Mouse (Mus musculus) layer of hippocampus, postnatal 14 days (tissue): ENCODE data around the gene Xrcc1. TPM values are rescaled to one million over a fixed set of nuclear protein-coding genes. Genes with fewer than 3 reads are reported as not detected.
"Not testable (repeated sequence)": the region's sequence is repeated elsewhere in the genome, so short reads cannot be mapped to it uniquely, and the experiment has no call there.

Experiments
- DNase-seq, 2 experiments: peaks; one replicate each; pipeline ENCODE4 v3.0.0; 2021 to 2022; ENCODE audit warnings: low spot score in 2 of 2, mixed read lengths in 1 of 2
- total RNA-seq, 2 experiments: library from RNA; stranded (reverse); gene quantifications; 2 replicates each; pipeline ENCODE4 v1.2.3; 2021

The Xrcc1 gene
- total RNA-seq, 2 experiments from 2014 or later, result 41.0 to 46.8 TPM

DNA sequence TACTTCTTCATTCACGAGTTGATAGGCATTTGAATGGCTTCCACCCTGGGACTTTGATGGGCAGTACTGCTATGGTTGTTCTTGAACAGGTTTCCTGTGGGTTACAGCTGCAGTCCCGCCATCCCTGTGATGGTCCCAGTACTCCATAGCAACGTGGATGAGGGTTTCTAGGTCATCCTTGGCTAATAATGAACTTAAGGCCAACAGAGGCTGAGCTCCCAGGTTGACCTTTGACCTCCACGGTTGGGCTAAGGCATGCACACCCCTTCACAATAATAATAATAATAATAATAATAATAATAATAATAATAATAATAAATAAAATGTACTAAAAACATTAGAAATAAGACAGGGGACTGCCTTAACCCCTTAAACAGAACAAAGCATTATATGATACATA lies 52.0 kb downstream of the Xrcc1 start:
- DNase-seq, result no peak

DNA sequence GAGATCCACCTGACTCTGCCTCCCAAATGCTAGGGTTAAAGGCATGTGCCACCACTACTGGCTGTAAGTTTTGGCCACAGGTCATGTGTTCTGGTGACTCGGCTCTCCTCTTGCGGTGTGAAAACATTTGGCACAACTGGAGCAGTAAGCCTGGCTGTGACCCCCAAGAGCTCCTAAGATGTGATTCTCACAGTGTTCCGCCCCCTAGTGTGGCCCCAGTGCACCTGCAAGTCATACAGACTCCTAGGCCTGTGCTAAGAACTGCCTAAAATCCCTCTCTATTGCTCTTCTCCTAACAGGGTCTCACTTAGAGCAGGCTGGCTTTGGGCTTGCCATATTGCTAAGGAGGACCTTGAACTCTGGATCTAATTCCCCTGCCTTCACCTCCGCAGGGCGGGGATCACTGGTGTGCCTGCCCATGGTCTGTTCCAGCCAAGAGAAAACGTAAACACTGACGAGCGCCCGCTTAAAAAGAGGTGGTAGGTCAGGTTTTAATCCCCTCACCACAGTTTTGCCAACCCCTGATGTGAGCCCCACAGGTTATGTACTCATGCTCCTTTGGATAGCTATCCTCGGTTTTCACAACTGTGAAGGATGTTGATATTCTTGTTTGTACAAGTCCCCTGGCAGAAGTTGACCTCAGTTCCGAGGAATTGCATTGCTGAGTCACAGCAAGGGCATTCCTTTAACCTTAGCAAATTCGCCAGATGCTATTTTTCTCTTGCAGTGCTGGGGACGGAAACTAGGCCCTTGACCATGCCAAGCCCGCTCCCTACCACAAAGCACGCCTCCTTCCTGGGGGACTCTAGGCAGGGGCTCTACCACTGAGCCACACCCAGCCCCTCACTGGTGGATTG lies 53.4 kb downstream of the Xrcc1 start:
- DNase-seq, result no peak

DNA sequence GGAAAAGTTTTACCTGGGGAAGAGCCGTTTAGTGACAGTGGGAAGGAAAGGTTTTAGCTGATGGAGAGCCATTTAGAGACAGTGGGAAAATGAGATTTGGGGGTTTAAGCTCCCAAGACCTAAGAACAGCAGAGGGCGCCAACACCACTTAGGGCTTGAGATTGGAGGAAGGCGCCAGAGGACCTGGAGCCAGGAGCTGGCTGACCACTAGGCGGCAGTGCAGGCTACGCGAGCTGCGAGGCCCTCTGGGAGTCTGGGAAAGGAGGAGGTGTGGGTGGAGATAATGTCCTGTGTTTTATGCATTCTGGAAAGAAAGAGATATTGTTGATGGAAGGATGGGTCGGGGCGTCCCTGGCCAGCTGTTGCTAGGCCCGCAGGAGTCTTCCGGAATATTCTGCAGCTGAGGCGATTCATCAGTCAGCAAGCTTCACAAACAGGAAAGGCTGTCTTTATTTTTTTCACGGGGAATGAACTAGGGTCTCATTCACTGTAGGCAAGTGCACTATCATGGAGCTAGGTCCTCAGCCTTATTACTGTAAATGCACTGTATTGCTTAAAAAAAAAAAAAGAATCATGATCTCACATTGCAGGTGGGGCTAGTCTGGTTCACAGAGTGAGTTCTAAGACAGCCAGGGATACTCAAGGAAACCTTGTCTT lies 55.0 kb downstream of the Xrcc1 start:
- DNase-seq, result peak; percentile 95 to 97

DNA sequence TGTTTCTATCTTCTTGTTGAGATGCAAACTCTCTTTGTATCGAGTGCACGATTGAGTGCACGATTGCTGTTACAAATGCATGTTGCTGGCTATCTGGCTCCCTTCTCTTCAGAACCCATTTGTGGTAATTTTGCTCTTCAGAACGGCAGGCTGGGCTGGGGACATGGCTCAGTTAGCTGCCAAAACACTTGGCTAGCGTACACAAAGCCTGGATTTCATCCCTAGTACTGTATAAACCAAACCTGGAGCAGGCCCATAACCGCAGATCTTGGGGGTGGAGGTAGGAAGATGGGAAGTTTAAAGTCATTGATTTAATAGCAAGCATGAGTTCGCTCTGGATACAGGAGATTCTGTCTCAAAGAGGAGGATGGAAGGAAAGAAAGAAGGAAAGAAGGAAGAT lies 59.5 kb downstream of the Xrcc1 start:
- no peak for DNase-seq

DNA sequence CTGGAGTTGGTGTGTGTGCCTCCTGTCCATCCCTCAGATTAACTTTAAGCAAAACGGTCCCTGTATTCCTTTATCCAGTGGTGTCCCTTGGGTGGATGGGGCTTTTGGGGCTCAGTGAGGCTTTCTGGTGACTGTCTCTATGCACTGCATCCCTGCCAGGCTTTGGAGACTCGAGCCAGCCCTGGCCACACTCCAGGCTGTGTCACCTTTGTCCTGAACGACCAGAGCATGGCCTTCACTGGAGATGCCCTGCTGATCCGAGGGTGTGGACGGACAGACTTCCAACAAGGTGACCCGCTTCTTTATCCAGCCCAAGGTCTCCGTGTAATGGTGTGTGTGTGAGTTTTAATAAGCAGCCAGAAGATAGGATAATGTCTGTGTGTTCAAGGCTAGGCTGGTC lies 60.0 kb downstream of the Xrcc1 start:
- no peak for DNase-seq

DNA sequence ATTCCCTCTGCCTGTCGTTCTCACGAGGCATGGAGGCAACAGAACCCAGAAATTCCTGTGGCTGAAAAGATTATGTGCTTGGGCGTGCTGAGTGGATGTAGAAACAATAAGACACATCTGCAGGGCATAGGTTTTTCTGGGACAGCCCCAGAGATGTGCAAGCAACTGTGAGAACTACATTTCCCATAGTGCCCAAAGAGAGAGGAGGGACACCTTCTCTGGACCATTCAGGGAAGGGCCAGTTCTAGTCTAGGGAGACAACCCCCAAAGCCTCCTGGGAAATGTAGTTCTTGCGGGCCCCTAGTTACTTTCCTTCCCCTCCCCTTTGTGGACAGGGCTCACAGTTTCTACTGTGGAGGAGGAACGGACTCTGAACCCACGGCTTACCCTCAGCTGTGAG lies 61.9 kb downstream of the Xrcc1 start:
- peak in 1 of 2 experiments; percentile 61 for DNase-seq

DNA sequence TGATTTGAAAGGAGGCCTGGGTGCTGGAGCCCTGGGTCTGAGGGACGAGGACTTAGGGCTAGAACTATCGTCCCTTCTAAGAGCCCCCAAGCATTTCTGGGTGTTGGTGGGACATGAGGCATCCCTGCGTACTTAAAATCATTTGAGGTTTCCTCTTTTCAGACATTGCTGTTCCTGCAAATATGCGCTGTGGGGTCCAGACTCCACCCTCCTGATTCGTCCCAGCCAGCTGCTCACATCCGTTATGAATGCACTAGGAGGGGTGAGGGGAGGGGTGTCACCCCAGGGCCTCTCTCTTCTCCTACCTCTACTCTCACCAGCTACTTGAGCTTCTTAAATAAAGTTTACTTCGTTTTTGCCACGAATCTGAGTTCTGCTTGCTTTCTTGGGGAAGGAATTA lies 62.5 kb downstream of the Xrcc1 start:
- no peak for DNase-seq

DNA sequence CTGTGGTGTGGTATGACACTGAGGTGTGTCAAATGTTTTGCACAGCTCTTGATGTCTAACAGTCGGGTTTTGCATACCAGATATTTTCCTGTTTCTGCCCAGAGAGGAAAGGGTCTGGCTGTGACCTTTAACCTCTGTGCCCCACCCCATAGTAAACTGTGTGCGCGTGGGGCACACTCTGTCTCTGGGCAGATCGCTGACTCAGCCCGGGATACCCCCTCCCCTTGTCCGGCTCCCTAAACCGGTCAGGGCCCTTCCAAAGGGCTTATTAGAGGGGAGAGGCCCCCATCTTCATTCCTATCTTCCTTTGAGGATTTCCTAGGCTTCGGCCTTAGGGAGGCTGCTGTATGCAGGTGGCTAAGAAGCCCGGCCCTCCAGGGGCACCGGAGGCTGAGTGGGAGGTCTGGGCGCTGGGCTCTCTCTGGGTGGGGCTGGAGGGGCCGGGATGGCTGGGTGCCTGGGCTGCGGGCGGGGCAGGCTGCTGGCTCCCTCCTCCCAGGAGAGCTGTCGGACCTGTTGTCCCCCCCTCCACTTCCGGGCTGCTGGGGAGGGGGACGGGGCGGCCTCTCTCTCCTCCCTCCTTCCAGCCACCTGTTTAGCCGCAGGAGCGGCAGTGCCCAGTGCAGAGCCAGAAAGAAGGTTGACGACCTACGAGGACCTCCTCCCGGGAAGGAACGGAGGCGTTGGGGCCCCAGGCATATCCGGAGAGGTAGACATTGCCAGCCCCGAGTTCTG lies 64.2 kb downstream of the Xrcc1 start, which contains the start of gene Phldb3:
Phldb3 (plus strand) TSS at position 620 of the 735 bp plus-strand sequence.
- no peak for DNase-seq

DNA sequence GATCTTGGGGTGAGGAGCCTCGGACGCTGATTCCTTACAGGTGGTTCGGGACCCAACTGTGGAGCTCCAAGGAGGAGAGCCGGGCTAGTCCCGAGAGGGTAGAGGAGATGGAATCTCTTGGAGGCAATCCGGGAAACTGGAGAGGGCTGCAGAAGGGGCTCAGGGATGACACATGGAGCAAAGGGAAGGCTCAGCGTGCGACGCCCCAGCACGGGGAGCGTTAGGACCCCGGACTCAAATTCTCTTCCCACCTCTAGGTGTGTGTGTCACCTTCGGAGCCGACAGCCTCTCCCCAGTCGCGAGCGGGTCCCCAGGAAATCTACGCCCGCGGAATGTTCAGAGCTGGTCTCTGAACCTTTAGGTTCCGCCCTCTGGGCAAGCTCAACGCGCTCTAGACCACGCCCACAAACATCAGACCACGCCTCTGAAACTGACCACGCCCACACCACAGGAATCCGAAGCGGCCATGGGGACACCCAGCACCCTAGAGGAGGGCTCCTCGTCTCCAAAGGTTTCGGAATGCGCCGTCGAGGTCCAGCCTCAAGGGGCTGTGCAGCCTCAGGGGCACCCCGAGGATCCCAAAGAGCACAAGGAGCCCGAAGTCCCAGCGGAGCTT lies 64.9 kb downstream of the Xrcc1 start:
- DNase-seq, result peak in 1 of 2 experiments; percentile 47

DNA sequence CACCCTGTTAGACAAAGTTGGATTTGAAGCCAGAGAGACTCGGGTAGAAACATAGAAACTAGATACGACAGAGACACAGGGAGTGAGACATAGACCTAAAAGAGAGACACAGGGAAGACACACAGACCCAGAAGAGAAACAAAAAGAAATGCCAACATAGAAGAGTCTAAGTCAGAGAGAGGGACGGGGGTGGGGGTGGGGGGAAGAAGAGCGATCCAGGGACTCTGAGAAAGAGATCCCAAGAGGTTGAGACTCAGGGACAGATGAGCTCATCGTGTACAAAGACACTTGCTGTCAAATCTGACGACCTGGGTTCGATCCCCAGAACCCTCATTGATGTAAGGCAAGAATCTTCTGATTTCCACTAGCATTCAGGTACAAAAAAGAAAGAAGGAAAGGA lies 65.6 kb downstream of the Xrcc1 start:
- DNase-seq, result no peak

DNA sequence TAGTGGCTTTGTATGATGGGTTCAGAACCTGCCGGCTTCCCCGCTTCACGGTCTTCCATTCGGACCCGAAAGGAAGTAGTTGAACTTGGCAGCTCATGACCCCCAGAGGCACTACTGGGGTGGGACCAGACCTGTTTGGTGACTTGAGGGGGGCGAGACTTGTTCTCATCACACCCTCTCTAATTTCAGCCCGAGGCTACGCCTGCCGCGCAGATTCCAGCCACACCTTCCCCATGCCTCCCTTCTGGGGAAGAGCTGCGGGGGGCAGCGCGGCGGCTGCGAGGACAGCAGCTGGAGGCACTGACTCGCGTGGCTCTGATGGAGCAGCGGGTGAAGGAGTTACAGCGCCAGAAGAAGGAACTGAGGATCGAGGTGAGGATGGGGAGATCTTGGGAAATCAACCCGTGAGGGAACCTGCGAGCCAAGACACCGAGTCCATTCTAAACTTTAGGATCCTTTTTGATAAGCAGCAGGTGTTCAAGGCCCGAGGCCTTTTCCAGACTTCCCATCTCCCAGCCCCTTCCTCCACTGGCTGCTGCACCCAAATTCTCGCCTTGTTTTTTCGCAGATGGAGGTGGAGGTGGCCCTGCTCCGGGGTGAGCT lies 66.3 kb downstream of the Xrcc1 start:
- DNase-seq, result no peak

DNA sequence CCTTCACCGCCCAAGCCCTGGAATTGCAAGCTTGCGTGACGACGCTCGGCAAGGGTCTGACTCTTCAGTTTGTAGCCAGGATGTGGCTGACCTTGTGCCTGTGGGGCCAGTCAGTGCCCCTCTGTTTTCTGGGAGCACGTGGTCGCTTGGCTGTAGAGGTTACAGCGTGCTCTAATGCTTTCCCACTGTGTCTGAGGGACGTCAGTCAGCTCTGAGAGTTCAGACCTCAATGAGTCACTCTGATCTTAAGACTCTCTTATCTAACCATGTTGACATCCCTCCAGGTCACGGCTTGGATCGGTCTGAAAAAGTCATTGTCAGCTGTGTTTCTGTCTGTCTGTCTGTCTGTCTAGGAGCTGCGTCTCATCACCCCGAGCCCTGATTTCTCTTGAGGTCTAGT lies 68.7 kb downstream of the Xrcc1 start:
- DNase-seq, result no peak

DNA sequence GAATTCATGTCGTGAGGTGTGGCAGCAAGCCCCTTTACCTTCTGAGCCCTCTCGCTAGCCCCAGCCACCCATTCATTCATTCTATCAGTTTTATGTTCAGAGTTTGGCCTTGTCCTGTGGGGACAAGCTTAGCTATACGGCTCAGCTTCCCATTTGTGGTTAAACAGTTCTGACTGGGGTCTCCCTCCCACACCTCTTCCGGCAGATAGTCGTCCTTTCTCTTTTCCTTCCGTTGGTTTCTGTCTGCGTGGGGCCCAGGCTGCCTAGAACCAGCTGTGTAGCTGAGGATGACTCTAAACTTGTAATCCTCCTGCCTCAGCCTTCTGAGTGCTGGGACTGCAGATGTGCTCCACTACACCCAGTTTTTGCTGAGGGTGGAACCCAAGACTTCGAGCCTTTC lies 71.7 kb downstream of the Xrcc1 start:
- no peak for DNase-seq

DNA sequence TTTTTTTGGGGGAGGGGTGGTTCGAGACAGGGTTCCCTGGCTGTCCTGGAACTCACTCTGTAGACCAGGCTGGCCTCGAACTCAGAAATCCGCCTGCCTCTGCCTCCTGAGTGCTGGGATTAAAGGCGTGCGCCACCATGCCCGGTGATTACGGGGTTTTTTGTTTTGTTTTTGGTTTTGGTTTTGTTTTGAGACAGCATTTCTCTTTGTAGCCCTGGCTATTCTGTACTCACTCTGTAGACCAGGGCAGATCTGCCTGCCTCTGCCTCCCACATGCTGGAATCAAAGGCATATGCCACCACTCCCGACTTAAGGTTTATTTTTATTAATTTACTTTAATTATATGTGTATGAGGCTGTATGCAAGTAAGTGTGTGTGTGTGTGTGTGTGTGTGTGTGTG lies 72.3 kb downstream of the Xrcc1 start:
- not testable (repeated sequence) for DNase-seq

DNA sequence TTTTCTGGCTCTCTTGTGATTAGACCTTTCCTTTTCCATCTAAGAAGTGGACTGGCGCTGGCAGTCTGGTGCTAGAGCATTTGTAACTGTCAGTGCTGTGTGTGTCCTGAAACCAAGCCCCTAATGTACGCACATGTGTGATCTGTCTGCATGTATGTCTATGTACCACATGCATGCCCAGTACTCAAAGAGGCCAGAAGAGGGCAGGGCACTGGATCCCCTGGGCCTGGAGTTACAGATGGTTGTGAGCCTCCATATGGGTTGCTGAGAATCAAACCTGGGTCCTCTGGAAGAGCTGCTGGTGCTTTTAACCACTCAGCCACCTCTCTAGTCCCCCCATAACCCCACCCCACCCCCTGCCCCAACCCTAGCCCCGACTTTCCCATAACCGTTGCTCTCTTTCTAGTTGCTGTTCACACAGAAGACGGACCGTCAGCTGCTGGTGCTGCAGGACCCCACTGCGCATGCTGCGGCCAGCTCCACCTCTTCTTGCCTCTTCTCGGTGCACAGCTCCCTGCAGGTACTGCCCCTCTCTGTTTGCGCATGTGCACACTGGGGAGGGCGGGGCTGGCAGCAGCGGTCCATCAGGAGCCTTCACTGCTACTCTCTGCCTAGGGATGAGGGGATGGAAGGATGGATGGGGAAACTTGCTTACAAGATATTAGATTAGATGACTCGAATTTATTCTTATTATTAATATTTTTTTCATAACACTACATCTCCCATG lies 73.7 kb downstream of the Xrcc1 start:
- no peak for DNase-seq

DNA sequence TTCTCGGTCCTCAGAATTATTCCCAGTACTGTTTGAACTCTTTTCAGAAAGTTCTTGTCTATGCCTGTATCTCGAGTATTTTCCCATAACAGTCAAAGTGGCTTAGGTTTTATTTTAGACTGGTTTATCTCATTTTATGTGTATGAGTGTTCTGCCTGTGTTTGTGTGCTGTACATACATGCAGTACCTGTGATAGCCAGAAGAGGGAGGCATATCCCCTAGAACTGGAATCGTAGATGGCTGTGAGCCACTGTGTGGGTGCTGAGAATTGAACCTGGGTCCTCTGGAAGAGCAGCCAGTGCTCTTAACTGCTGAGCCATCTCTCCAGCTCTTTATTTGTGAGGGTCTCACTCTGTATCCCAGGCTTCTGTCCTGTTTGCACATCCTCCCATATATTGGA lies 75.1 kb downstream of the Xrcc1 start:
- no peak for DNase-seq

DNA sequence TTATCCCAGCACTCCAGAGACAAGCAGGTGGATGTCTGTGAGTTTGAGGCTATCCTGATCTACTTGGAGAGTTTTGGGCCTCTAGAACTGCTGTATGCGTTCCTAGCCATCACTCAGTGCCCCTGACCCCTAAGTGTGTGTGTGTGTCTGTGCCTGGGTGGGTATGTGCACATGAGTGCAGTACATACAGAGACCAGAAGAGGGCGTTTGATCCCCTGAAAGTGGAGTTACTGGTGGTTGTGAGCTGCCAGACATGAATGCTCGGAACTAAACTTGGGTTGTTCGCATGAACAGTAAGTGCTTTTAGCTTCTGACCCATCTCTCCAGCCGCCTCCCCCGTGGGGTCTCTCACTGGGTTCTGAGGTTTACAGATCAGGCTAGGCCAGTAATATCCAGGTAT lies 76.9 kb downstream of the Xrcc1 start:
- DNase-seq, result no peak
